Mouse (Mus musculus) spleen, postnatal 36 days (tissue): ENCODE measurements around the gene Nploc4.
"Not testable (repeated sequence)": the region's sequence is repeated elsewhere in the genome, so short reads cannot be mapped to it uniquely, and the experiment has no call there.

Experiments used
- DNase-seq, 2 experiments: peaks; one replicate each; pipeline ENCODE4 v3.0.0; 2022; ENCODE audit warnings: low spot score in 2 of 2, mixed read lengths in 1 of 2

Gene Nploc4

DNA sequence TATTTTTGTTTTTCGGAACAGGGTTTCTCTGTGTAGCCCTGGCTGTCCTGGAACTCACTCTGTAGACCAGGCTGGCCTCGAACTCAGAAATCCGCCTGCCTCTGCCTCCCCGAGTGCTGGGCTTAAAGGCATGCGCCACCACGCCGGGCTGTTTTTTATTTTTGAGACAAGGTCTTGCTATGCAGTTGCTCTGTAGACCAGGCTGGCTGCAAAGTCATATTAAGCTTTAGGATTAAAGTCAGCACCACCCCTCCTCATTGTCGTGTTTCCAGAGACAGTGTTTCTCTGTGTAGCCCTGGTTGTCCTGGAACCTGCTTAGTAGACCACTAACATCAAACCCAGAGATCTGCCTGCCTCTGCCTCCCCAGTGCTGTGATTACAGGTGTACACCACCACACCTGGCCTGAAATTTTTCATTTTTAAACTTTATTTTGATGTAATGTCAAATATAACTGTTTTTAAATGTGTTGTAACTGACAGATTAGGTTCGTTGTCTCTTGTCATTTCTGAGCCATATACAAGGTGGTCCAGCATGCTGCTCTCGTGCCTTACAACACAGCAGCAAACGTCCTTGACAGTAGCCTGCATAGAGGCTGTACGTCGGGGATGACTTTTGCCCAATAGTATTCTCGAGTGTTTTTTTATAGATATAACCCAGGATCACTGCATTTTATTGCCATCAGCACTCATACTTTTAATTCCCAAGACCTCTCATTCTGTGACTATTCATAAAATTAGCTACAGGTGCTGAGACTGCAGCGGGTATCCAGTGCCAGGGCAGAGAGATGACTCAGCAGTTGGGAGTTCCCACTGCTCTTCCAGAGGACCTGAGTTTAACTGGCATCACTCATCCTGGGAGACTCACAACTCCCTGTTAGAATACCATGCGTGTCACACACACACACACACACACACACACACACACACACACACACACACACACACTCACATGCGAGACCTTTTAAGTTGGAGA lies 82.9 kb downstream of the Nploc4 start:
- DNase-seq, result no peak

- peak; percentile 84 to 86 for DNase-seq
Measured at GRCm38 (mm10) chr11:120353500-120354303, 83.8 kb downstream of the Nploc4 start.

- DNase-seq, result no peak
Measured at GRCm38 (mm10) chr11:120352571-120353290, 84.8 kb downstream of the Nploc4 start.

GRCm38 (mm10) chr11:120352093-120352350 lies 85.5 kb downstream of the Nploc4 start:
- DNase-seq, result not testable (repeated sequence)

DNA sequence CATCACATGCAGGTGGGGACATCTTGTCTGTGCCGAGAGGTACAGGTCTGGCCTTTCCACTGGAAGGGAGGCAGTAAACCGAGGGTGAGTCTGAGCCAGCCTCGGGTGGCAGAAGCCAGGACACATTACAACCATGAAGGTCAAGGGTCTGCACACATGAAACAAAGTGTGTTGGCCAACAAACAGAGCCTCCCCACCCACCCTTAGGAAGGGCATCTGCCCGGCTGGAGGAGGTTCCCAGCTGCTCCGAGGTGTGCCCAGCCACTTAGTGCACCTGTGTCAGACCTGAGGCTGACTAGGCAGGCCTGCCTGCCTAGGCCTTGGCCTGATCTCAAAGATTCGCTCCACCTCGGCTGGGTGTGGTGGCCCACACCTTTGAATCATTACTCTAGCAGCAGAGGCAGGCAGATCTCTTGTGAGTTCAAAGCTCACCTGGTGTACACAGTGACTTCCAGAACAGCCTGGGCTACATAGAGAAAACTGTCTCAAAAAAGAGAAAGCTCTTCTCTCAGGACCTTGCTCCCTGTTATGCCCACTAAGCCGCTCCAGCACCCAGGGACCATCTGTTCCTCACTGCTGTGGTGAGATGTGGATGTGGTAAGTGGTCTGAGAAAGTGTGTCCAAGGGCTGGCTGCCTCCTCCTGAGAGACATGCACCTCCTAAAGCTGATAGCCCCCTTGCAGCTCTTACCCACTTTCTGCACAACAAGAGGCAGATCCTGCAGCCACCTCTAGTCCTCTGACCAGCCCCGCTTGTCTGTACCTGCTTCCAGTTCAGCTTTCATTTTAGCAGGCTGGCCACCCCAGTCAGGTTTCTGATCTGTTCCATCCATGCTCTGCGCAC lies 86.0 kb downstream of the Nploc4 start:
- DNase-seq, result no peak

DNA sequence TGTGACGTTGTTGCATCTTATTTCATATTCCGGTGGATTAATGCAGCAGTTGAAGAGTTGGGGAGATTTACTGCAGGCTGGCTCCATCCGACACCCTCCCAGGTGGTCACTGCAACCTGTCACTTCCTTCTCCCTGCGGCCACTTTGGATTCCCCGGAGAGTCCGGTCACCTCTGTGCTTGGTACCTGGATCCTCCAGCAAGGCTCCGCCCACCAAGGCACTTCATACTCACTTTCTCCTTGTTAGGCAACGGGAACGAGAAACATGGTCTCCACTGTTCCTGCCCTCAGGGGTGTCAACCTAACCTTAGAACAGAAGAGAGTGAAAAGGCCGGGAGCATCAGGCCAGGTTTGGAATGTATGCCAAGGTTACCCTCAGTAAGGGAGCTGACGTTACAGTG lies 86.8 kb downstream of the Nploc4 start:
- peak in 1 of 2 experiments; percentile 38 for DNase-seq

DNA sequence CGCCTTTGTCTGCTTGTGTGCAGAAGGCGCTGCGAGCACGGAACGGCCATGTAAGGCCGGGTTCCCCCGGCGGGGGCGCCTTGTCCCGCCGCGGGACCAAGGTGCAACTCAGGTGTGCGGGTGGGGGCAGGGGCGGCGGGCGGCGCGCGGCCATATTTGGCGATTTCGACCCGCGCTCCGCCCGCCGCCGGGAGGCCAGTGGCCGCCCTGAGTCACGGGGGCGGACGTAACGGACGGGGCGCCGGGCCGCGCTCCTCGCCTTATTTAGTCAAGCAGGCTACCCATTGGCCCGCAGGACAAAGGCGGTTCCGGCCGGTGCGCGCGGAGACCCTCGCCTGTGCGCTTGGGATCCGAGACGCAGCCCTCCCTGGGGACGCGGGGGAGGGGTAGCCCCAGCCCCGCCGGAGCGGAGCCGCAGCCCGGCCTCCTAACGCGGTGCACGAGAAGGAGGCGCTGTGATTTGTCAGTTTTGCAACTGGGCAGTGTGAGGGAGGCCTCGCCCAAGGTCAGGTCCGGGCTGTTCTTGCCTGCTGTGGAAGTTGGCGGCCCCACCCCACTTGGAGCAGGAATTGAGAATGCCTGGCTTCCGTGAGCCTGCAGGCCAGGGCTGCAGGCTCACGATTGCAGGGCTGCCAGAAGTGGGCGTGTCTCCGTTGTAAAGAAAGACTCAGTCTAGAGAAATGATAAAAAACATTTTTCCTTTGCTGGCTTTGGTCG lies 87.4 kb downstream of the Nploc4 start:
- DNase-seq, result peak; percentile 91

DNA sequence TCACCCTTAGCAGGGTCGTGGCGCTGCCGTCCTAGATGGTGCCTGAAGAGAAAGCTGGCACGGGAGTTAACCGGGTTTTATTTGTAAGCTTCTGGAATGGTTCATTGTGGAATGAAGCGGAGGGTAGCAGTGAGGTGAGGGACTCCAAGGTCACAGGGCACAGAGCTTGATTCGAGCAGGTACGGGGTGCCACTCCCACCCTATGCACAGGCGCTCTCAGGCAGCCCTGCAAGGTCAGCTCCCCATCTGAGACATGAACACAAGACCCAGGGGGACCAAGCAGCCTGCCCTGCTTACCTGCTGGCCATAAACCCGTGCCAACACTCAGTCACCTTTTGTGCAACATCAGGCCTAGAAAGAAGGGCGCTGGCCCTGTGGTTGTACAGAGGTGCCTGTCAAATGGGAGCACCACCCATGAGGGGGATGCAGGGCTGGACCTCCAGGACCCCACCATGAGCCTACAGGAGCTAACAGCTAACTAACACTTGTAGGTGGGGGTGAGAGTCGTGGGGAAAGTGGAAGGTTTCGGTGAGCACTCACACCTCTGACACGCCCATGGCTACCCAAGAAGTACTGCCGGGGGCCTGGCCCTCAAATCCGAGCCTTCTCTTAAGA lies 88.0 kb downstream of the Nploc4 start:
- DNase-seq, result peak; percentile 37 to 46

- DNase-seq, result peak; percentile 43 to 65
Measured at GRCm38 (mm10) chr11:120348684-120349370, 88.7 kb downstream of the Nploc4 start.

GRCm38 (mm10) chr11:120347791-120348683 lies 89.5 kb downstream of the Nploc4 start, which contains the start of gene Actg1:
Gene Actg1 (minus strand): TSS chr11:120348542.
- peak; percentile 83 to 87 for DNase-seq

- DNase-seq, result peak in 1 of 2 experiments; percentile 53
Measured at GRCm38 (mm10) chr11:120347301-120347700, 90.2 kb downstream of the Nploc4 start.

DNA sequence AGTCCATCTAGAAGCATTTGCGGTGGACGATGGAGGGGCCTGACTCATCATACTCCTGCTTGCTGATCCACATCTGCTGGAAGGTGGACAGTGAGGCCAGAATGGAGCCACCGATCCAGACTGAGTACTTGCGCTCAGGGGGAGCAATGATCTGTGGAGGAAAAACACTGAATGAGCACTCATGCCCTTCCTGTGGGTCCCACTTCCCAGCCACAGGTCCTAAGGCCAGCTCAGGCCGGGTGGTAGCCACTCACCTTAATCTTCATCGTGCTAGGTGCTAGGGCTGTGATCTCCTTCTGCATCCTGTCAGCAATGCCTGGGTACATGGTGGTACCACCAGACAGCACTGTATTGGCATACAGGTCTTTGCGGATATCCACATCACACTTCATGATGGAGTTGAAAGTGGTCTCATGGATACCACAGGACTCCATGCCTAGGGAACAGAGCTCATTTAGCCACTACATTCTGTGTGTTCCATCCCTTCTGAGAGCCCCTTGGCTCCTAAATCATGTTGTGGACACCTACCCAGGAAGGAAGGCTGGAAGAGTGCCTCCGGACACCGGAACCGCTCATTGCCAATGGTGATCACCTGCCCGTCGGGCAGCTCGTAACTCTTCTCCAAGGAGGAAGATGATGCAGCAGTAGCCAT lies 91.0 kb downstream of the Nploc4 start:
- DNase-seq, result not testable (repeated sequence)

- DNase-seq, result no peak
Measured at GRCm38 (mm10) chr11:120345067-120345681, 92.3 kb downstream of the Nploc4 start.

DNA sequence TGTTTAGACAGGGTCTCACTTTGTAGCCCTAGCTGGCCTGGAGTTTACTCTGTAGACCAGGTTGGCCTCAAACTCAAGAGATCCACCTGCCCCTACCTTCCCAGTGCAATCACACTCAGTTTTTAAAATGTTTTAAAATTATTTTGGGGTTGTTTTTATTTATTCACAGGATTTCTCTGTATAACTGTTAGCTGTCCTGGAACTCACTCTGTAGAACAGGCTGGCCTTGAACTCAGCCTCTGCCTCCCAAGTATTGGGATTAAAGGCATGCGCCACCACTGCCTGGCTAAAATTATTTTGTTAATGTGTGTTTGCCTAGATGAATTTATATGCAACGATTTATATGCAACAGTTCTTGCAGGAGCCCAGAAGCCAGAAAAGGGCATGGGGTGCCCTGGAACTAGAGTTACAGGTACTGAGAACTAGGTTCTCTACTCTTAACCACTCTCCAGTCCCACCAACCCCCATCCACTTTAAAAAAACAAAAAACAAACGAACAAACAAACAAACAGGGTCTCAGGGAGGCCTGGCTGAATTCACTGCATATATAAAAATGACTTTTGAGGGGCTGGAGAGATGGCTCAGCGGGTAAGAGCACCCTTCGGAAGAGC lies 93.1 kb downstream of the Nploc4 start:
- no peak for DNase-seq

DNA sequence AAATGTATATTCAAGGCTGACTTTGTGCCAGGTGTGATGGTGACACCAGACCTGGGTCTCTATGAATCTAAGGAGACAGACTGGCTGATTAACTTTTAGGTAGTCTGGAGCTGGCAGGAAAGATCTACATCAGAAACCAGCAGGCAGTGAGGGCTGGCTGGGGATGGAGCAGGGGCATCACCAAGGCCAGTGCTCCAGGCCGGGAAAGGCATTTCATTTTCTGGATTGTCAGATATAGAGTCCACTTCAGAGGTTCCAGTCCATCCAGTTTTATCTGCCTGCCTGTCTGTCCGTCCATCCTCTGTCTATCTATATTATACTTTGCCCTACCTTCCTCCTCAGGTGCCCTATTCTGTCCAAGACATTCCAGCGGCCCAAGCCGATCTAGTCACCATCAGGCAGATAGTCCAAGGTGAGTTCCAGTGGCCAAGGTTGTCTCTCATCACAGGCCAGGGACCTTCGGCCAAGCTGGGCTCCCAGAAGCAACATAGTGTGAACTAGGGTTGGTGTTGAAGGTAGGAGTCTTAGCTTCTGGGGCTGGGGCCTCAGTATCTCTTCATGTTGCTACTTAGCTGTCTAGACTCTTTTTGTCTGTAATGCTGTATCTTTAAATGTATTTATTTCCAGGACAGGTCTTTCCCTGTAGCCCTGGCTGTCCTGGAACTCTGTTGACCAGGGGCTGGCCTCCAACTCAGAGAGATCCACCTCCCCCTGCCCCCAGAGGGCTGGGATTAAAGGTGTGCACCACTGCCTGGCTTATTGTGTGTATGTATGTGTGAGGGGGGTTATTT lies 93.8 kb downstream of the Nploc4 start:
- no peak for DNase-seq

- DNase-seq, result no peak
Measured at GRCm38 (mm10) chr11:120342656-120343160, 94.8 kb downstream of the Nploc4 start.
